Mouse (Mus musculus) cerebellum, postnatal 25 days (tissue): Measurements from ENCODE around the gene Aicda.
"Not testable (repeated sequence)": the region's sequence is repeated elsewhere in the genome, so short reads cannot be mapped to it uniquely, and the experiment has no call there.

ENCODE experiments used
- DNase-seq, 2 experiments: peaks; one replicate each; pipeline ENCODE4 v3.0.0; 2021; ENCODE audit warnings: mixed read lengths in 2 of 2

The Aicda gene

DNA sequence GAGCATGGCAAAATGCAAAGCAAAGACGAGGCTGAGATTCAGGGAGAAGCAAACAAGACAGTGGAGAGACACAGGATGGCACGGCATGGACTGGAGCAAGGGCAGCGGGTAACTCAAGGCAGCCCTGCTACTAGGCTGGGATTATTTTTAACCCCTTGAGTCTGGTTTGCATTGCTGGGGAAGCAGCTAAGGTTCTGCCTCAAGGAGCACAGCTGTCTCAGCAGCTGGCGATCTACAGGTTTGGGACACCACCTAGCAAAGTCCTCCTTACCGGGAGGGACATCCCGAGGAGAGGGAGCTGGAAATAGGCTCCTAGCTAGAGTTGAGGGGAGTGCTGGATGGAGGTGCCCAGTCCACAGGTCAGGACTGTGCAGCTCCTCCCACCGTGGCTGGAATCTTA, 1.7 kb downstream of the Aicda start:
- DNase-seq: no peak

- DNase-seq: peak; percentile 53 to 79
Measured at GRCm38 (mm10) chr6:122556959-122557561, 3.5 kb downstream of the Aicda start.

DNA sequence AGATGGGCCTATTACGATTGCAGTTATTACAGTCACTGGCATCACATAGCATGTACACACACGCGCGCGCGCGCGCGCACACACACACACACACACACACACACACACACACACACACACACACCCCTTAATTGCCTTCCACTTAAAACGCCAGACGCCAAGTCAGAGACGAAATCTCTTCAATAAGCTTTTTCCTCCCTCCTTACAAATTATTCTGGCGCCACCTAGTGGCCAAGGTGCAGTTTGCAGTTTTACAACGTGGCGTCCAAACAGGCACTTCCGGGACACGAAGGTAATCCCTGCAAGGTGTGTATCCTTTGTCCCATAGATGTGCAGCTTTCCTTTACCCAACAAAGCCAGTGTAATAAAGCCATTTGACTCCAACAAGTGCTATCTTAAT, 6.8 kb downstream of the Aicda start:
- peak; percentile 65 to 75 for DNase-seq

DNA sequence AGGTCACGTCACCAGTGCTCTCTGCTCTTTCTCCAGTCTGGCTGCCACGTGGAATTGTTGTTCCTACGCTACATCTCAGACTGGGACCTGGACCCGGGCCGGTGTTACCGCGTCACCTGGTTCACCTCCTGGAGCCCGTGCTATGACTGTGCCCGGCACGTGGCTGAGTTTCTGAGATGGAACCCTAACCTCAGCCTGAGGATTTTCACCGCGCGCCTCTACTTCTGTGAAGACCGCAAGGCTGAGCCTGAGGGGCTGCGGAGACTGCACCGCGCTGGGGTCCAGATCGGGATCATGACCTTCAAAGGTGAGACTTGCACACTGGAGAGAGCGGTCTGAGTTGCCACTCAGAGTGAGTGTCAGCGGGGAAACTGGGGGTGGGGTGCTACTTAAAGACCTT, 7.4 kb downstream of the Aicda start:
- DNase-seq: peak in 1 of 2 experiments; percentile 3

DNA sequence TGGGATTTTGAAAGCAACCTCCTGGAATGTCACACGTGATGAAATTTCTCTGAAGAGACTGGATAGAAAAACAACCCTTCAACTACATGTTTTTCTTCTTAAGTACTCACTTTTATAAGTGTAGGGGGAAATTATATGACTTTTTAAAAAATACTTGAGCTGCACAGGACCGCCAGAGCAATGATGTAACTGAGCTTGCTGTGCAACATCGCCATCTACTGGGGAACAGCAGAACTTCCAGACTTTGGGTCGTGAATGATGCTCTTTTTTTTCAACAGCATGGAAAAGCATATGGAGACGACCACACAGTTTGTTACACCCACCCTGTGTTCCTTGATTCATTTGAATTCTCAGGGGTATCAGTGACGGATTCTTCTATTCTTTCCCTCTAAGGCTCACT, 8.9 kb downstream of the Aicda start:
- DNase-seq: peak; percentile 48 to 74

GRCm38 (mm10) chr6:122565070-122565784, 11.6 kb downstream of the Aicda start:
- DNase-seq: no peak

DNA sequence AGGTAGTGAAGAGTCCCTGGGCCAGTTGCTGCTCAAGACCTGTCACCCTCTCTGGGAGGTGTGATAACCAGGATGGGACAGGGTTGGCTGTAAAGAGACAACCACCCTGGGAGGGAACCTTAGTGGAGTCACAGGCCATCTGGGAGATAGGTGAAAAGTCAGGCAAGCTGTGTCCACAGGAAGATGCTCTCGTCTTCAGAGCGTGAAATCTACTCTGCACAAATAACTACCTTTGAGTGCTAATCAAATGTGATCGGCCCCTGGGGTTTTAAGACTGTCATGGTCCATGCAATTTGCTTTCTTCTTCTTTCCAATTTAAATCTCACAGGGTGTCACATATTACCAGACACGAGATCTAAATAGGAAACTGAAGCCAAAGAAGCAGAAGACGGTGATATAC, 15.5 kb downstream of the Aicda start:
- DNase-seq: no peak

DNA sequence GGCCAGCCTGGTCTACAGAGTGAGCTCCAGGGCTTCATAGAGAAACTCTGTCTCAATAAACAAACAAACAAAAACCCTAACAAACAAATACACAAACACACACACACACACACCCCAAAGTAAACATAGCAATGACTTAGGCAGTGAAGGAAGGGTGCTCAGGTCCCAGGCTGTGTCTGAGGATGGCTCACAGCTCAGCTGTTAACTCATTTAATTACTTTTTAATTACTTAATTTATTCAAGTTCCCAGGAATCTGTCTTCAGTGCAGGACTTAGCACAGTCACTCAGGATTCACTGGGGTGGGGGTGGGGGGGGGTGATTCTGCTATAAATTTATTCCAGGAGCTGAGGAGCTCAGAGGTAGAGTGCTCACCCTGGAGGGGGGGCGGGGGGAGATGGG, 16.2 kb downstream of the Aicda start:
- DNase-seq: no peak

- DNase-seq: no peak
Measured at GRCm38 (mm10) chr6:122570695-122571616, 17.4 kb downstream of the Aicda start.

DNA sequence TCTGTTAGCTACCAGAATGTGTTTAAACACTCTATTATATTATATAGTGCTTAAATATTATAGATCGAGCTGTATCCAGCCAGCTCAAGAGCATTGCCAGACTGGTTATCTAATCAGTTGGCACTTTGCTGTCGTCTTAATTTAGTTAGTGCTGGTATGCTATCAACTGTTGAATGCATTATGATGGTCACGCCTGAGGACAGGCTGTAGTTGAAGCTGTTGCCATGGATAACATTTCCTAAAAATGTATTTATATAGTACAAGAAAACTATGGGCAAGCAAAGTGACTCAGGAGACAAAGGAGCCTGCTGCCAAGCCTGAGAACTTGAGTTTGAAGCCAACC, 18.0 kb downstream of the Aicda start:
- DNase-seq: no peak

- DNase-seq: not testable (repeated sequence)
Measured at GRCm38 (mm10) chr6:122575037-122575436, 21.4 kb downstream of the Aicda start.

DNA sequence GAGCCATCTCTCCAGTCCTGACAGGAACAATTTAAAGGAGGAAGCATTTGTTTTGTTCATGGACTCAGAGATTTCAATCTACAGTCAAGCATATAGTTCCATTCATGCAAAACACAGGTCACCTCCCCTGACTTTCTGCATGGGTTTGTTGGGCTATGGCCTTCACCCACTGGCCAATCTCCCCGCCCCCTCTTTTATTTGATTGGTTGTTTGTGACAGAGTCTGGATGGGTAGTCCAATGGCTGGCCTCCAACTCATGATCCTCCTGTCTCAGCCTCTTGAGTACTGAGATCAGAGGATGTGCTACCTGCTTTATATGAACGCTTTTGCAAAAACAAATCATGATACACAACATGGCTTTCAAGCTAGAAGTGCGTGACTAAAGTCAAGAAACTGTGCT, 23.4 kb downstream of the Aicda start:
- DNase-seq: no peak

- no peak for DNase-seq
Measured at GRCm38 (mm10) chr6:122579086-122579485, 25.5 kb downstream of the Aicda start.

DNA sequence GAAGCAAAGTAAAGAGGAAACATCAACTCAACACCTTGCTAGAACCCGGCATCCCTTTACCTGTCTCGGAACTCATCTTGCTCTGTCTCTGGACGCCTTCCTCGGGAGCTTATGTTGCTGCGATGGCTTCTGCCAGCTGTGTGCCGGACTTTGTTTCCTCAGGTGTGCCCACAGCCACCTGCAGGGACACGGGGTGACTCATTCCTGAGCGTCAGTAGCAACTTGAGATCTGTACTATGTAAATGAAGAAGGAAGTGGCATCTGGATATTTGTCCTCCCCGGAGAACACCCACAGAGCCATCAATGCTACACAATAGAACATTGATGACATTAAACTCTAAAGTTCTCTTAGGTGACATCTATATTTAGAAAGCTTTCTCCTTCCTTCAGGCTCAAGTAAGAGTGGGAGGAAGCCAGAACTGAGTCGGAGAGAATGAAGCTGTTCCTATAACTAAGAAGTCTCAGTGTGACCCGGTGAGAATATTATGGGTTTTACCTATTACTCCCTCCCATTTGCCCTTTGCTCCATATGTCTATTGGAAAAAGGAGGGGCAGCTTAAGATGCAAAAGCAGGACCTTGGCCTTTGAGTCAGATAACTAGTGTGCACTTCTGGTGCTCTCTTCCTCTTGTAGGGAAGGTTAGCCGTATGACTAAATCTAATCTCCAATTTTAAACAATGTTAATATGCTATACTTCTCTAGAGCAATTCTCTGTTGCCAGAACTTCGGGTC, 37.6 kb downstream of the Aicda start:
- DNase-seq: no peak

GRCm38 (mm10) chr6:122592905-122593304, 39.3 kb downstream of the Aicda start:
- no peak for DNase-seq

GRCm38 (mm10) chr6:122595637-122596036, 42.0 kb downstream of the Aicda start:
- peak in 1 of 2 experiments; percentile 5 for DNase-seq

DNA sequence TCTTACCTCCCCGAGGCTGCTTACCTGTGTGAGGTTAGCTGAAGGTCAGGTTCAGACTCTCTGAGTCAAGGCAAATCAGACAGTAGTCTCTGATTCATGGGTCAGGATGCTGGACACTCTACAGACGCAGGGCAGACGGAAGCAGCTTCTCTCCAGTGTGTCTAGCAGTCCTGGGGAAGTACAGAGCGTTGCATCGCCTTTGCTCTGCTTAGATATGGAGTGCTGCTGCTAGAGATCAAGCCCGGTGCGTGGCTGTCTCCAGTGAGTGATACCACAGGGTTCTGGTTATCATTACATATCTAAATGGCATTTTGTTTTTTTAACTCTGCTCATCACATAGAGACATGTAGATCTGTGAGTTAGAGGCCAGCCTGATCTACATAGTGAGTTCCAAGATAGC, 43.0 kb downstream of the Aicda start:
- no peak for DNase-seq

GRCm38 (mm10) chr6:122598014-122598413, 44.4 kb downstream of the Aicda start:
- DNase-seq: no peak

- DNase-seq: no peak
Measured at GRCm38 (mm10) chr6:122598436-122598835, 44.8 kb downstream of the Aicda start.

- no peak for DNase-seq
Measured at GRCm38 (mm10) chr6:122599054-122599737, 45.6 kb downstream of the Aicda start.

DNA sequence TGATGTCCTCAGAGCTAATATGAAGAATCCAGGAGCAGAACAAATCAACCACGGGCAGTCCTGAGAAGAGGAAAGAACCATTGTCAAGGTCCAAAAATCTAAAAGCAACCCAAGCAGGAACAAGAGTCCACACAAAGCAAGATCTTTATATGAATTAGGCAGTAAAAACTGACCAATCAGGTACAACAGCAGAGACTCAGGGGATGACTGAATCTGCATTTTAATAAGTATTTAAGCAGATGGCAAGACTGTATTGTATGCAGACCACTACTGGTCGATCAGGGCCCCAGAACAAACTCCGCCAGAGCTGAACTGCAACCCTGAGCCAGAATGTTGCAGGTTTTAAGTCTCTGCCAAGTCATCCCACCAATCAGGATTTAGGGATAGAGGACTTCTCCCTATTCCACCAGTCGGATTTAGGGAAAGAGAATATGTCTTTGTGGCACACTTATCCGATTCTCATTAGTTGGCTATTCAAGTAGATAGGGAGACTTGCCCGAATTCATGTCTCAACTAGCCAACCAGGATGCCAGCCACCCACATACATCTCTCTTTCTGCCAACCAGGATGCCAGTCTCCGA, 46.6 kb downstream of the Aicda start:
- no peak for DNase-seq

GRCm38 (mm10) chr6:122601031-122601430, 47.4 kb downstream of the Aicda start:
- no peak for DNase-seq
